Mouse (Mus musculus): ENCODE measurements around the gene Ppp4r4. TPM values are rescaled to one million over a fixed set of nuclear protein-coding genes. Genes with fewer than 3 reads are reported as not detected.
A peak's percentile ranks its signal among the peaks of the same experiment; 100 is the strongest.

Gene Ppp4r4
- polyA plus RNA-seq, 1 experiment = 0.12 TPM

DNA sequence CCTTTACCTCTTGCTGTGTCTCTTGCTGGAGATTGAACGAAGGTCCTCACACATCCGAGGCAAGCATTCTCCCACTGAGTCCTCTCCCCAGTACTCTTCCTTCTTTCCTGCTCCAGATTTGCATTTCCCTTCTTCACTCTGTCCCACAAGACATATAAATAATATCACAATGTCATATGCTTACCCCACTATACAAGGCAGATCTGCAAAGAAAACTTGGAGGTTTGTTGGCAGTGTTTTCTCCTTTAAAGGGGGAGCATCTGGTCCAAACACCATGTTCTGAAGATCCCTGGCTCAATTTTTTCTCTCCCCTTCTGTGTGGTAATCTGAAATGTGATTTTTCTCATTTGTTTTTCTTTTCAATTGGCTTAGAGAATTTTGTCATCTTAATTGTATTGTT, 102.3 kb downstream of the Ppp4r4 start:
- TF ChIP-seq POLR2A (IDR thresholded peaks at IDR 0.05; ENCODE audit: control insufficient read depth, extremely low read depth, insufficient read depth, low read length, poor library complexity) = no peak
- no peak for TF ChIP-seq CTCF (IDR thresholded peaks at IDR 0.05; ENCODE audit: borderline replicate concordance, control insufficient read depth, extremely low read depth, insufficient read depth, low read length, poor library complexity)
- 87% methylated on average over 2 of the region's 2 CpGs for WGBS
- no peaks in the 10 kb centered on the region for H3K4me1 ChIP-seq (replicated peaks; ENCODE audit: control insufficient read depth, insufficient read depth, low read length)
- H3K4me3 ChIP-seq (ENCODE audit: control insufficient read depth, insufficient read depth, low read length) = no peak overlapping the region
- H3K36me3 ChIP-seq (ENCODE audit: control insufficient read depth, insufficient read depth, low read length) = no peaks in the 10 kb centered on the region
- H3K27ac ChIP-seq (ENCODE audit: control insufficient read depth, insufficient read depth, low read length) = no peak overlapping the region
- DNase-seq = no peak
- no peaks in the 10 kb centered on the region for H3K27me3 ChIP-seq (ENCODE audit: control insufficient read depth, insufficient read depth, low read length)

DNA sequence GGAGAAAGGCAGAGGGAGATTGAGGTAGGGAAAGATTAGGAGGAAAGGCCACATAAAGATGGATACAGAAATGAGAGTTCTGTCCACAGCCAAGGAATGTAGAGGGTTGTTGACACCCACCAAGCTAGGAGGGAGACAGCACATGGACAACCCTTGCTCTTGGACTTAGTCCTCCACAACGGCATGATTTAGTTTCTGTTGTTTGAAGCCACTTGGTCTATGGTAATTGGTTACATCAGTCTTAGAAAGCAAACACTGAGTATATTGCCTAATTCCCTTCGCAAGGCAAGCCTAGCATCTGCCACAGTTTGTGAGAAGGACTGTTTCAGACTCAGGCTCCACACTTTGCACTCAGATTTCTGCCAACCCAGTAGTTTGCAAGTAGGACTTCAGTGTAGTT, 103.8 kb downstream of the Ppp4r4 start:
- no peaks in the 10 kb centered on the region for H3K36me3 ChIP-seq (ENCODE audit: control insufficient read depth, insufficient read depth, low read length)
- no peak for DNase-seq
- H3K27ac ChIP-seq (ENCODE audit: control insufficient read depth, insufficient read depth, low read length) = no peak overlapping the region
- WGBS = 89% methylated on average over 2 of the region's 2 CpGs
- no peak overlapping the region for H3K4me3 ChIP-seq (ENCODE audit: control insufficient read depth, insufficient read depth, low read length)
- no peak for TF ChIP-seq POLR2A (IDR thresholded peaks at IDR 0.05; ENCODE audit: control insufficient read depth, extremely low read depth, insufficient read depth, low read length, poor library complexity)
- TF ChIP-seq CTCF (IDR thresholded peaks at IDR 0.05; ENCODE audit: borderline replicate concordance, control insufficient read depth, extremely low read depth, insufficient read depth, low read length, poor library complexity) = no peak
- H3K27me3 ChIP-seq (ENCODE audit: control insufficient read depth, insufficient read depth, low read length) = no peaks in the 10 kb centered on the region
- H3K4me1 ChIP-seq (replicated peaks; ENCODE audit: control insufficient read depth, insufficient read depth, low read length) = no peaks in the 10 kb centered on the region

DNA sequence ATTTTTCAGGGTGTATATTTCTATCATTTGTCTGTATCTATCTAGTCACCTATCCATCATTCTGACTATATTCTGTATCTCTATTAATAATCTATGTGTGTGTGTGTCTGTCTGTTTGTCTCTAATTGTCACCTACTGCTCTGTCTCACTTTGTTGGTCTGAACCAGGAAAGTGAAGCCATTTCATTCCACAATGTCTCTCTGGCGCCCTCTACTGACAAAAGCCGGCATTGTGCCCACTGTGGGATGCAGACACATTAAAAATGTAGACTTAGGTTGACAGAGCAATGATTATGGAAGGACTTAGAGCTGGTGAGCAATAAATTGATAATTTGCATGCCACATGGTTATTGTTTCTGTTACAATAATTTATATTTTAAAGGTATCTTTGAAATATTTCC, 111.3 kb downstream of the Ppp4r4 start:
- no peak overlapping the region for H3K4me3 ChIP-seq (ENCODE audit: control insufficient read depth, insufficient read depth, low read length)
- peak; percentile 54 for DNase-seq
- 0% methylated on average over 2 of the region's 2 CpGs for WGBS

DNA sequence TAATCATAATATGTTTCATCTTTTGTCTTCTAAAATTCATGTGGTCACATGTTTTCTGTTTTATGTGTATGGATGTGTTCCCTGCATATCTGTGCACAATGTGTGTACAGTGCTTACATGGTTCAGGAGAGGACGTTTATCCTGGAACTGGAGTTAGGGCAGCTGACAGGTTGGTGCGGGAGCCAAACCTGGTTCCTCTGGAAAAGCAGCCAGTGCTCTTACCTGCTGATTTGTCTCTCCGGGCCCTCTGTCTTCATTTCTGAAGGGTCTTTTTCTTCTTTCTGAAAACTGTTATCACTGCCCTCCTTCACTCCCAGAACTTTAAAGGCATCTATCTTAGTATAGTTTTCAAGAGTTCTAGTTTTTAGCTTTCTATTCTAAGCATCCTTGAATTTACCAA, 111.7 kb downstream of the Ppp4r4 start:
- H3K4me1 ChIP-seq (replicated peaks; ENCODE audit: control insufficient read depth, insufficient read depth, low read length) = no peaks in the 10 kb centered on the region
- no peak overlapping the region for H3K4me3 ChIP-seq (ENCODE audit: control insufficient read depth, insufficient read depth, low read length)
- no peak for DNase-seq
- TF ChIP-seq POLR2A (IDR thresholded peaks at IDR 0.05; ENCODE audit: control insufficient read depth, extremely low read depth, insufficient read depth, low read length, poor library complexity) = no peak
- no peak for TF ChIP-seq CTCF (IDR thresholded peaks at IDR 0.05; ENCODE audit: borderline replicate concordance, control insufficient read depth, extremely low read depth, insufficient read depth, low read length, poor library complexity)
- WGBS = 90% methylated on average over 3 of the region's 3 CpGs
- no peaks in the 10 kb centered on the region for H3K36me3 ChIP-seq (ENCODE audit: control insufficient read depth, insufficient read depth, low read length)
- no peaks in the 10 kb centered on the region for H3K27me3 ChIP-seq (ENCODE audit: control insufficient read depth, insufficient read depth, low read length)
- H3K27ac ChIP-seq (ENCODE audit: control insufficient read depth, insufficient read depth, low read length) = no peak overlapping the region

More for the DNA sequence above, 111.3 kb downstream of the Ppp4r4 start:
- TF ChIP-seq CTCF (IDR thresholded peaks at IDR 0.05; ENCODE audit: borderline replicate concordance, control insufficient read depth, extremely low read depth, insufficient read depth, low read length, poor library complexity) (no peak), POLR2A (IDR thresholded peaks at IDR 0.05; ENCODE audit: control insufficient read depth, extremely low read depth, insufficient read depth, low read length, poor library complexity) (no peak)
- H3K36me3 ChIP-seq (ENCODE audit: control insufficient read depth, insufficient read depth, low read length) = no peaks in the 10 kb centered on the region
- no peak overlapping the region for H3K27ac ChIP-seq (ENCODE audit: control insufficient read depth, insufficient read depth, low read length)
- no peaks in the 10 kb centered on the region for H3K27me3 ChIP-seq (ENCODE audit: control insufficient read depth, insufficient read depth, low read length)
- no peaks in the 10 kb centered on the region for H3K4me1 ChIP-seq (replicated peaks; ENCODE audit: control insufficient read depth, insufficient read depth, low read length)

DNA sequence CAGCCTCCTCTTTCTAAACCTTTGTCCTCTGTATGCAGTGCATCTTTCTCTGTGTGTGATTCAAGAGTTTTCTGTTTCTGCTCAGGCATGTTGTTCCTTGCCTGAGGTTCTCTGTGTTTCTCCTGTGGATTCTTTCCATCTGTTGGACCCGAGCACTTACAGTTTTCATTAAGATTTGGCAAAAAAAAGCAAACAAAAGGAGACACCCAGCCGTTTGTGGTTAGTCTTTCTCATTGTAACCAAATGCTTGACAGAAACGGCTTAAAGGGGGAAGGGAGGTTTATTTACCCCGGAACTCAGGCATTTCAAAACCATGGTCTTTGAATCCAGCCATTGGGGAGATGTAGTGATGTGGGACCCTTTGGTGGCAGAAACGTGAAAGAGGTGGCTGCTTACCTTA, 112.5 kb downstream of the Ppp4r4 start:
- WGBS = 32% methylated on average over 5 of the region's 5 CpGs
- Histone ChIP-seq H3K4me3 (ENCODE audit: control insufficient read depth, insufficient read depth, low read length) (no peak overlapping the region), H3K4me1 (replicated peaks; ENCODE audit: control insufficient read depth, insufficient read depth, low read length) (no peaks in the 10 kb centered on the region)

DNA sequence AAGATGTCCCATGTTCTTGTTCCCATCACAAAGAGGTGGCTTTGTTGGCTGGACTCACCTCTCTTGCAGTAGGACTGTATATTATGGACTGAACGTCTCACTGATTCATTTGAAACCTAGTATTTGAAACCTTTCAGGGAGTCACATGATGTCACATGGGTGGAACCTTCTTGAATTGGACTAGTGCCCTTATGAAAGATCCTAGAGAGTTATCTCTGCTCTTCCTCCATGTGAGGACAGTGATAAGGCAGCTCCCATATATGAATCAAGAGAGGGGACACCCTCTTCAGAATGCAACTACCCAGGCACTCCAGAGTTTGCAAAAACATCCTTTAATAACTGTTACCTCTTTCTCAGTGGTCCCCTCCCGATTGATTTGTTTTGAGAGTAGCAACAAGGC, 114.2 kb downstream of the Ppp4r4 start:
- H3K36me3 ChIP-seq (ENCODE audit: control insufficient read depth, insufficient read depth, low read length) = no peaks in the 10 kb centered on the region
- no peak overlapping the region for H3K27ac ChIP-seq (ENCODE audit: control insufficient read depth, insufficient read depth, low read length)
- H3K4me3 ChIP-seq (ENCODE audit: control insufficient read depth, insufficient read depth, low read length) = no peak overlapping the region
- H3K27me3 ChIP-seq (ENCODE audit: control insufficient read depth, insufficient read depth, low read length) = no peaks in the 10 kb centered on the region
- H3K4me1 ChIP-seq (replicated peaks; ENCODE audit: control insufficient read depth, insufficient read depth, low read length) = no peaks in the 10 kb centered on the region
- no peak for TF ChIP-seq CTCF (IDR thresholded peaks at IDR 0.05; ENCODE audit: borderline replicate concordance, control insufficient read depth, extremely low read depth, insufficient read depth, low read length, poor library complexity)
- TF ChIP-seq POLR2A (IDR thresholded peaks at IDR 0.05; ENCODE audit: control insufficient read depth, extremely low read depth, insufficient read depth, low read length, poor library complexity) = no peak
- WGBS = 77% methylated on average over 2 of the region's 2 CpGs
- DNase-seq = no peak

More for the DNA sequence above, 112.5 kb downstream of the Ppp4r4 start:
- H3K27ac ChIP-seq (ENCODE audit: control insufficient read depth, insufficient read depth, low read length) = no peak overlapping the region
- H3K36me3 ChIP-seq (ENCODE audit: control insufficient read depth, insufficient read depth, low read length) = no peaks in the 10 kb centered on the region
- no peak for DNase-seq
- no peaks in the 10 kb centered on the region for H3K27me3 ChIP-seq (ENCODE audit: control insufficient read depth, insufficient read depth, low read length)
- TF ChIP-seq CTCF (IDR thresholded peaks at IDR 0.05; ENCODE audit: borderline replicate concordance, control insufficient read depth, extremely low read depth, insufficient read depth, low read length, poor library complexity) (no peak), POLR2A (IDR thresholded peaks at IDR 0.05; ENCODE audit: control insufficient read depth, extremely low read depth, insufficient read depth, low read length, poor library complexity) (no peak)

DNA sequence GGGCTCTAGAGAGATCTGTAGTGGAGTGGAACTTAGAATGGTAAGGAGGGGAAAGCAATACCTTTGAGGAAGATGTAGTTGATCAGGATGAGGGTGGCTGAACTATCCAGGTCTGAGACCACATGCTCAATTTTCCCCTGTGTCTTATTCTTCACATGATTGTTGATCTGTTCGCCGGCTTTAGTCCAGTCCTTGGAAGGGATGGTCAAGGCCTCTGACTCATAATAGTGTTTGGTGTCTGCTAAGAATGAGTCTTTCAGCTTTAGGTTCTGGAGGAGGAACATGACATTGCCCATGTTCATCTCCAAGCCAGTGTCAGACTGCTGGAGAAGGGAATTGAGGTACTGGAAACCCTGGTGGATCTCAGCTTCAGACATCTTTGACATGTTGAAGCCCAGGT, 121.8 kb downstream of the Ppp4r4 start:
- 96% methylated on average over 2 of the region's 2 CpGs for WGBS
- no peak for DNase-seq
- H3K27ac ChIP-seq (ENCODE audit: control insufficient read depth, insufficient read depth, low read length) = no peak overlapping the region
- no peaks in the 10 kb centered on the region for H3K36me3 ChIP-seq (ENCODE audit: control insufficient read depth, insufficient read depth, low read length)
- H3K4me3 ChIP-seq (ENCODE audit: control insufficient read depth, insufficient read depth, low read length) = no peak overlapping the region
- H3K4me1 ChIP-seq (replicated peaks; ENCODE audit: control insufficient read depth, insufficient read depth, low read length) = no peaks in the 10 kb centered on the region
- no peaks in the 10 kb centered on the region for H3K27me3 ChIP-seq (ENCODE audit: control insufficient read depth, insufficient read depth, low read length)
- TF ChIP-seq CTCF (IDR thresholded peaks at IDR 0.05; ENCODE audit: borderline replicate concordance, control insufficient read depth, extremely low read depth, insufficient read depth, low read length, poor library complexity) (no peak), POLR2A (IDR thresholded peaks at IDR 0.05; ENCODE audit: control insufficient read depth, extremely low read depth, insufficient read depth, low read length, poor library complexity) (no peak)

Data from thymus, adult 2 months (tissue).